32 mouse cellular contexts compared by ENCODE assay signal in the genomic region with DNA sequence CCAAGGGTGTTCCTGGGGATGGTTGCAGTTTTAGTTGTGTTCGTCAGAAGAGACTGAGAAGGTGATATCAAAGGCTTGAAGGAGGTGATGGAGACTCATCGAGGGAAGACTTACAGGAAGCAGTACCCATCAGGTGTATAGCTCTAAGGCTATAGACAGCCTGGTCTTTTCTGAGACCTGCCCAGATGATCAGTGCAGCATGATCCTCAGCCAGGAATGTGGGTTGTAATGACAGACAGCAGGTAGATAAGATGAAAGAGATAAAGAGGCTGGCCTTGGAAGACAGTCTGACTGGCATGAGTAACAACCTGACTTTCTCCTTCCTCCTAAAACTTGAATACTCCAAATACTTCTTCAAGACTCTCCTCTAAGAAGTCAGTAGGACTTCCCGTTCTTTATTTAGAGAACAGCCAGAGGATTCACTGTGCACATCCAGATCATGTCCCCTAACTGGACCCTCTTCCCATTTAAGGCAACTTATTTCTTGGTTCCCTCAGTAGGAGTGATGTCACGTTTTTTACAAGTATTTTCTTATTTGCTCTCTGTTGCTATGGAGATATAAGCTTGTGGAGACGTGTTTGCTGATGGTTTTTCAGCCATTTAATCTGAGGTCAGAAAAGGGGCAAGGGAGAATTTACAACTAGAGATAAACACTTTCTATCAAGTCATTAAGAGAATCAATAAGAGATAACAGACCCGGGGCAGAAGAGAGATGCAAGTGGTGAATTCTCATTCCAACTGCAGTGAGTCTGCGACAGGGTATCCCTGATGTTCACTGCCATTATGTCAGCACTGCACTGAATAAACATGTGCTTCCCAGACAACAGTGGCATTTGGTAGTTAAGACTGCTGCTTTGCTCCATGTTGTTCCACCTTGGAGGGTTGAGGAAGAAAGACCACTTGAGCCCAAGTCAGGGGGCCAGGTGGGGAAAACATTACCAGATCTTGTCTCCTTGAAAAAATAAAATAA. TPM values are rescaled to one million over a fixed set of nuclear protein-coding genes. Genes with fewer than 3 reads are reported as not detected.
DNase-seq lines count a peak whose midpoint lies in the region; ATAC-seq and TF ChIP-seq lines count a peak whose summit lies in the region.
"Had no signal": no experiment of that assay in that cellular context is flagged by ENCODE, and none has a peak within 500 bp of the region (broad histone marks: within the 10 kb centered on the region; RNA-seq: fewer than 3 reads in every experiment).

No protein-coding gene starts in this region.

- H3K36me3 ChIP-seq in hindbrain, embryonic 16.5 days (ENCODE audit: control insufficient read depth, insufficient read depth, low read length): no peaks in the 10 kb centered on the region
- no peaks in the 10 kb centered on the region for H3K36me3 ChIP-seq in hindbrain, embryonic 11.5 days (ENCODE audit: control insufficient read depth, insufficient read depth, low read length)
- H3K36me3 ChIP-seq in midbrain, embryonic 11.5 days (ENCODE audit: control insufficient read depth, insufficient read depth, low read length): no peaks in the 10 kb centered on the region
- H3K36me3 ChIP-seq in midbrain, embryonic 14.5 days (ENCODE audit: control insufficient read depth, insufficient read depth, low read length): no peaks in the 10 kb centered on the region
- H3K36me3 ChIP-seq in G1E (replicated peaks): no peaks in the 10 kb centered on the region
- H3K36me3 ChIP-seq in intestine, postnatal 0 days (ENCODE audit: control insufficient read depth, insufficient read depth): no peaks in the 10 kb centered on the region
- H3K36me3 ChIP-seq: embryonic facial prominence, embryonic 12.5 days; forebrain, embryonic 15.5 days; heart, embryonic 12.5 days; hindbrain, embryonic 15.5 days; kidney, embryonic 15.5 days; limb, embryonic 10.5 days; limb, embryonic 15.5 days; liver, embryonic 13.5 days had no signal

- 0 out of 2 replicates have a peak, but pooled peaks have one; percentile 30 for ATAC-seq in hindbrain, embryonic 16.5 days
- ATAC-seq in hindbrain, embryonic 11.5 days (ENCODE audit: low FRiP score): no peak
- ATAC-seq in midbrain, embryonic 11.5 days (ENCODE audit: low FRiP score): peak; percentile 59; the same call in 1 of the 2 replicates
- no peak for ATAC-seq in midbrain, embryonic 14.5 days (ENCODE audit: low FRiP score, low TSS enrichment)
- peak; percentile 22 for ATAC-seq in G1E (ENCODE audit: extremely low read depth, insufficient number of reproducible peaks, low FRiP score, poor library complexity, severe bottlenecking)
- peak; percentile 6; the same call in 1 of the 2 replicates for ATAC-seq in intestine, postnatal 0 days
- ATAC-seq: forebrain, embryonic 15.5 days; Patski had no signal

- no peaks in the 10 kb centered on the region for H3K9me3 ChIP-seq in hindbrain, embryonic 16.5 days (ENCODE audit: control insufficient read depth, low read length)
- H3K9me3 ChIP-seq in hindbrain, embryonic 11.5 days (ENCODE audit: control insufficient read depth, low read length): no peaks in the 10 kb centered on the region
- no peaks in the 10 kb centered on the region for H3K9me3 ChIP-seq in midbrain, embryonic 11.5 days (ENCODE audit: control insufficient read depth, low read length)
- H3K9me3 ChIP-seq in midbrain, embryonic 14.5 days (ENCODE audit: control insufficient read depth, low read length): no peaks in the 10 kb centered on the region
- no peaks in the 10 kb centered on the region for H3K9me3 ChIP-seq in G1E (replicated peaks)
- H3K9me3 ChIP-seq in intestine, postnatal 0 days (ENCODE audit: control insufficient read depth): no peaks in the 10 kb centered on the region
- H3K9me3 ChIP-seq: embryonic facial prominence, embryonic 12.5 days; forebrain, embryonic 15.5 days; heart, embryonic 12.5 days; hindbrain, embryonic 15.5 days; kidney, embryonic 15.5 days; limb, embryonic 10.5 days; limb, embryonic 15.5 days; liver, embryonic 13.5 days had no signal

- H3K27ac ChIP-seq in hindbrain, embryonic 16.5 days (ENCODE audit: low read depth, low read length): no peak overlapping the region
- H3K27ac ChIP-seq in hindbrain, embryonic 11.5 days (ENCODE audit: low read depth, low read length): no peak overlapping the region
- H3K27ac ChIP-seq in midbrain, embryonic 11.5 days (ENCODE audit: low read depth, low read length): no peak overlapping the region
- no peak overlapping the region for H3K27ac ChIP-seq in midbrain, embryonic 14.5 days (replicated peaks; ENCODE audit: low read depth, low read length)
- H3K27ac ChIP-seq in intestine, postnatal 0 days (ENCODE audit: low read depth, low read length): no peak overlapping the region
- H3K27ac ChIP-seq: embryonic facial prominence, embryonic 12.5 days; forebrain, embryonic 15.5 days; heart, adult 2 months; hindbrain, embryonic 15.5 days; kidney, embryonic 15.5 days; limb, embryonic 10.5 days; liver, embryonic 13.5 days; macrophage had no signal

- H3K4me3 ChIP-seq in hindbrain, embryonic 16.5 days (ENCODE audit: low read length): no peak overlapping the region
- no peak overlapping the region for H3K4me3 ChIP-seq in hindbrain, embryonic 11.5 days (ENCODE audit: low read depth, low read length)
- H3K4me3 ChIP-seq in midbrain, embryonic 11.5 days (ENCODE audit: low read depth, low read length): no peak overlapping the region
- H3K4me3 ChIP-seq in midbrain, embryonic 14.5 days (replicated peaks; ENCODE audit: low read depth, low read length): no peak overlapping the region
- no peak overlapping the region for H3K4me3 ChIP-seq in G1E (ENCODE audit: low read depth, low read length)
- no peak overlapping the region for H3K4me3 ChIP-seq in intestine, postnatal 0 days (ENCODE audit: low read depth, low read length)
- H3K4me3 ChIP-seq: embryonic facial prominence, embryonic 12.5 days; forebrain, embryonic 15.5 days; heart, adult 2 months; heart, embryonic 12.5 days; hindbrain, embryonic 15.5 days; kidney, embryonic 15.5 days; limb, embryonic 10.5 days; limb, embryonic 15.5 days; liver, embryonic 13.5 days had no signal

- H3K4me1 ChIP-seq in hindbrain, embryonic 16.5 days (ENCODE audit: control insufficient read depth, insufficient read depth, low read depth, low read length): no peaks in the 10 kb centered on the region
- H3K4me1 ChIP-seq in hindbrain, embryonic 11.5 days (replicated peaks; ENCODE audit: control insufficient read depth, insufficient read depth, low read length): no peaks in the 10 kb centered on the region
- no peaks in the 10 kb centered on the region for H3K4me1 ChIP-seq in midbrain, embryonic 11.5 days (ENCODE audit: control insufficient read depth, insufficient read depth, low read length)
- H3K4me1 ChIP-seq in midbrain, embryonic 14.5 days (ENCODE audit: control insufficient read depth, insufficient read depth, low read length): no peaks in the 10 kb centered on the region
- H3K4me1 ChIP-seq in G1E (ENCODE audit: insufficient read depth, low read depth, low read length): peaks cover 25% of the 10 kb centered on the region
- no peaks in the 10 kb centered on the region for H3K4me1 ChIP-seq in intestine, postnatal 0 days (replicated peaks; ENCODE audit: control insufficient read depth, insufficient read depth, low read length)
- H3K4me1 ChIP-seq: embryonic facial prominence, embryonic 12.5 days; hindbrain, embryonic 15.5 days; kidney, embryonic 15.5 days; limb, embryonic 10.5 days; liver, embryonic 13.5 days had no signal

- no peaks in the 10 kb centered on the region for H3K27me3 ChIP-seq in hindbrain, embryonic 16.5 days (replicated peaks; ENCODE audit: control insufficient read depth, insufficient read depth, low read length)
- no peaks in the 10 kb centered on the region for H3K27me3 ChIP-seq in hindbrain, embryonic 11.5 days (ENCODE audit: control insufficient read depth, insufficient read depth, low read length)
- H3K27me3 ChIP-seq in midbrain, embryonic 11.5 days (ENCODE audit: control insufficient read depth, insufficient read depth, low read length): no peaks in the 10 kb centered on the region
- H3K27me3 ChIP-seq in midbrain, embryonic 14.5 days (ENCODE audit: control insufficient read depth, insufficient read depth, low read length): no peaks in the 10 kb centered on the region
- no peaks in the 10 kb centered on the region for H3K27me3 ChIP-seq in G1E (ENCODE audit: insufficient read depth, low read length)
- no peaks in the 10 kb centered on the region for H3K27me3 ChIP-seq in intestine, postnatal 0 days (replicated peaks; ENCODE audit: control insufficient read depth, insufficient read depth, low read length)
- H3K27me3 ChIP-seq: embryonic facial prominence, embryonic 12.5 days; forebrain, embryonic 15.5 days; heart, embryonic 12.5 days; hindbrain, embryonic 15.5 days; kidney, embryonic 15.5 days; limb, embryonic 15.5 days; liver, embryonic 13.5 days; Patski had no signal

- H3K9ac ChIP-seq in hindbrain, embryonic 16.5 days (ENCODE audit: low read depth, low read length): no peak overlapping the region
- H3K9ac ChIP-seq in hindbrain, embryonic 11.5 days (ENCODE audit: low read depth, low read length): no peak overlapping the region
- H3K9ac ChIP-seq in midbrain, embryonic 11.5 days (ENCODE audit: low read length): no peak overlapping the region
- no peak overlapping the region for H3K9ac ChIP-seq in midbrain, embryonic 14.5 days (replicated peaks; ENCODE audit: low read length)
- no peak overlapping the region for H3K9ac ChIP-seq in intestine, postnatal 0 days (ENCODE audit: low read depth, low read length)
- H3K9ac ChIP-seq: embryonic facial prominence, embryonic 12.5 days; forebrain, embryonic 15.5 days; heart, embryonic 12.5 days; hindbrain, embryonic 15.5 days; kidney, embryonic 15.5 days; limb, embryonic 15.5 days; liver, embryonic 13.5 days had no signal

- no peak for DNase-seq in hindbrain, embryonic 11.5 days (ENCODE audit: low spot score)
- no peak for DNase-seq in midbrain, embryonic 11.5 days (ENCODE audit: low spot score, missing footprints)
- no peak for DNase-seq in midbrain, embryonic 14.5 days
- no peak for DNase-seq in G1E (ENCODE audit: low spot score)
- no peak for DNase-seq in kidney, postnatal 36 days
- DNase-seq: adrenal gland, postnatal 10 days; cerebellum, adult 11 months; cerebellum, adult 9-10 months; cerebellum, postnatal 36 days; embryo, embryonic 11 days; heart, adult 2 months; heart, postnatal 4 days; kidney, adult 18-20 months; kidney, postnatal 25 days; layer of hippocampus, postnatal 36 days; liver, embryonic 13.5 days; lung, adult 18-20 months; right cerebral cortex, adult 18-20 months; spleen, adult 18-20 months; thymus, adult 2 months; thymus, postnatal 36 days had no signal

- no peak overlapping the region for H3K4me2 ChIP-seq in hindbrain, embryonic 16.5 days (ENCODE audit: low read length)
- H3K4me2 ChIP-seq in hindbrain, embryonic 11.5 days (replicated peaks; ENCODE audit: low read depth, low read length): no peak overlapping the region
- no peak overlapping the region for H3K4me2 ChIP-seq in midbrain, embryonic 11.5 days
- no peak overlapping the region for H3K4me2 ChIP-seq in midbrain, embryonic 14.5 days (ENCODE audit: low read length)
- no peak overlapping the region for H3K4me2 ChIP-seq in intestine, postnatal 0 days (replicated peaks; ENCODE audit: low read depth)
- H3K4me2 ChIP-seq: embryonic facial prominence, embryonic 12.5 days; forebrain, embryonic 15.5 days; heart, embryonic 12.5 days; hindbrain, embryonic 15.5 days; kidney, embryonic 15.5 days; limb, embryonic 15.5 days; liver, embryonic 13.5 days had no signal

- no peak for TF ChIP-seq CTCF in G1E (IDR thresholded peaks at IDR 0.05; ENCODE audit: low read depth, low read length)
- no peak for TF ChIP-seq CTCF in intestine, postnatal 0 days (IDR thresholded peaks at IDR 0.05; ENCODE audit: low read depth)

- WGBS in hindbrain, embryonic 16.5 days: 73% methylated on average over 7 of the region's 7 CpGs
- 76% methylated on average over 7 of the region's 7 CpGs for WGBS in hindbrain, embryonic 11.5 days
- 71% methylated on average over 7 of the region's 7 CpGs for WGBS in midbrain, embryonic 11.5 days
- WGBS in midbrain, embryonic 14.5 days: 69% methylated on average over 7 of the region's 7 CpGs
- 22% methylated on average over 7 of the region's 7 CpGs for WGBS in intestine, postnatal 0 days

RNA-seq across cellular contexts. Expression of gene Enpp1, which starts 29.6 kb away (rescaled TPM):
- 3.8 and 4.2 TPM in 2 replicates for polyA plus RNA-seq in hindbrain, embryonic 16.5 days (2015; fragmentation: Nextera tagmentation; extraction: Ambion mirVana)
- 0.66 and 1.2 TPM in 2 replicates for polyA plus RNA-seq in hindbrain, embryonic 11.5 days (2014; fragmentation: Nextera tagmentation; extraction: Ambion mirVana)
- 1.2 and 1.4 TPM in 2 replicates for polyA plus RNA-seq in midbrain, embryonic 11.5 days (2014; fragmentation: Nextera tagmentation; extraction: Ambion mirVana)
- 0.55 and 4.2 TPM in 2 replicates for polyA plus RNA-seq in midbrain, embryonic 14.5 days (2014; fragmentation: Nextera tagmentation; extraction: Ambion mirVana)
- 0.23 and 0.53 TPM in 2 replicates for total RNA-seq in G1E (2014; fragmentation: Nextera tagmentation)
- total RNA-seq in G1E (2017): 0.06 and 0.16 TPM in 2 replicates
- 0.01 TPM in 1 of 2 replicates, not detected in the other for polyA plus RNA-seq in G1E (2012)
- polyA plus RNA-seq in intestine, postnatal 0 days (2015; fragmentation: Nextera tagmentation; extraction: Ambion mirVana): 14.1 and 14.7 TPM in 2 replicates

Comparison
In these comparisons a context has a peak if more than half of its experiments do, and no peak if none do; other contexts are left out.
1. ATAC-seq: peak in hindbrain, embryonic 16.5 days (single experiment), midbrain, embryonic 11.5 days (single experiment), G1E (single experiment) and intestine, postnatal 0 days (single experiment); none in hindbrain, embryonic 11.5 days (single experiment) and midbrain, embryonic 14.5 days (single experiment).